Mouse (Mus musculus) heart, adult 2 months (tissue): ENCODE data around the gene Crispld2.

Source experiments
- CTCF ChIP-seq: fragments of 200-600 bp; IDR thresholded peaks from 2 replicates; pipeline ENCODE4 v1.8.1; 2022; ENCODE audit warnings: antibody characterized with exemption, mild to moderate bottlenecking, moderate library complexity
- EP300 ChIP-seq: fragments of 200-500 bp; IDR thresholded peaks from 2 replicates; pipeline ENCODE4 v1.6.1; 2011; ENCODE audit warnings: low read depth, low read length, control low read depth; ENCODE audit not compliant: insufficient read depth
- POLR2A ChIP-seq: fragments of 200-500 bp; IDR thresholded peaks from 2 replicates; pipeline ENCODE4 v1.6.1; 2011; ENCODE audit warnings: mild to moderate bottlenecking, low read depth, low read length, control low read depth; ENCODE audit not compliant: insufficient read depth

- TF ChIP-seq EP300 = no peak
- TF ChIP-seq POLR2A = no peak
- TF ChIP-seq CTCF = no peak
These were observed 100.9 kb downstream of the Crispld2 start for GRCm38 (mm10) chr8:120093103-120093502.
